Mouse (Mus musculus) ovary, adult 18-20 months (tissue): ENCODE results near the gene Cdhr4.

Experiments used
- DNase-seq: peaks from one replicate; pipeline ENCODE4 v3.0.0; 2022; ENCODE audit warnings: low spot score, mixed read lengths

Cdhr4 gene

DNA sequence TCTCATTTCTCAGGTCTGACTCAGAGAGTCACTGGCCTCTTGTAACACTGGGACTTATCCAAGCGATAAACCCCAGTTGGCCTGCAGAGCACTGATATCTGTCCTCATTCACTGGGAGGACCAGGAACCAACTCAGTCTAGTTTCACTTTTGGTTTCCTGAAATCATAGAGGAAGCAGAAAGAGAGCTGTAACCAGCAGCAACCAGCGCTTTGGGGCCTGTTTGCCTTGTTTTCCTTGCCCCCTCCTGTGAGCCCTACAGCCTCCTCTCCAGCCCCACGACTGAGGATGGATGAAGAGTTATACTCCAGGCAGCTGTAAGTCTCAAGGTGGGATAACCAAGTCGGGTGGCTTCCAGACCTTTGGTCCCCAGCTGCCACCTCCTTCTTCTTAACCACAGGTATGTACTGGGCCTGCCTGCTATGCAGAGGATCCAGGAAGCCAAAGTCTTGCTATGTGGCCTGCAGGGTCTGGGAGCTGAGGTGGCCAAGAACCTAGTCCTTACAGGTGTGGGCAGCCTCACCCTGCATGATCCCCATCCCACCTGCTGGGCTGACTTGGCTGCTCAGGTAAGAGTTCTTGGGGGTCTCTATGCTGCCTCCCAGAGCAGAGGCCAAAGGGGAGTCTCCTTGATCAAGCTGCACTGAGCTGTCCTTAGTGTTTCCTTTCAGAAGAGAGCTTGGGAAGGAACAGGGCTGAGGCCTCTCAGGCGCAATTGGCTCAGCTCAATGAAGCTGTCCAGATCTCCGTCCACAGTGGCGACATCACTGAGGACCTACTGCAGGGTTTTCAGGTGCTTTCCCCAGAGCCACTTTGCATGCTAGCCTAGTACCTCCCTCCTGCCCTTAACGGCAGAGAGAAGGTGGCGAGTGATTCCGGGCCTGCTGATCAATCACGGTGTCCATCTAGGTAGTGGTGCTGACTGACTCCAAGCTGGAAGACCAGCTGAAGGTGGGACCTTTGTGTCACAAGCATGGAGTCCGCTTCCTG is 16.6 kb upstream of the Cdhr4 start, which contains the start of gene Uba7:
Uba7 (plus strand) TSS at position 107 of the 988 bp plus-strand sequence.
- peak; percentile 24 for DNase-seq

DNA sequence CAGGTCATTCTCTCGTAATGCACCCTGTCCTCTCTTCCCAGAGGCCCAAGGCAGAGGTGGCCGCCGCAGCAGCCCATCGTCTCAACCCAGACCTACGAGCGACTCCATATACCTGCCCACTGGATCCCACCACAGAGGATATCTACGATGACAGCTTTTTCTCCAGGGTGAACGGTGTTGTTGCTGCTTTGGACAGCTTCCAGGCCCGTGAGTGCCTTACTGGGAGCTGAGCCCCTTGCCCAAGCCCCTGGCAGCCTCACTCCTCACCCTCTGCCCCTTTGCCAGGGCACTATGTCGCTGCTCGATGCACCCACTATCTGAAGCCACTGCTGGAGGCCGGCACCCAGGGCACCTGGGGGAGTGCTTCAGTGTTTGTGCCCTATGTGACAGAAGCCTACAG is 13.5 kb upstream of the Cdhr4 start:
- DNase-seq = no peak

DNA sequence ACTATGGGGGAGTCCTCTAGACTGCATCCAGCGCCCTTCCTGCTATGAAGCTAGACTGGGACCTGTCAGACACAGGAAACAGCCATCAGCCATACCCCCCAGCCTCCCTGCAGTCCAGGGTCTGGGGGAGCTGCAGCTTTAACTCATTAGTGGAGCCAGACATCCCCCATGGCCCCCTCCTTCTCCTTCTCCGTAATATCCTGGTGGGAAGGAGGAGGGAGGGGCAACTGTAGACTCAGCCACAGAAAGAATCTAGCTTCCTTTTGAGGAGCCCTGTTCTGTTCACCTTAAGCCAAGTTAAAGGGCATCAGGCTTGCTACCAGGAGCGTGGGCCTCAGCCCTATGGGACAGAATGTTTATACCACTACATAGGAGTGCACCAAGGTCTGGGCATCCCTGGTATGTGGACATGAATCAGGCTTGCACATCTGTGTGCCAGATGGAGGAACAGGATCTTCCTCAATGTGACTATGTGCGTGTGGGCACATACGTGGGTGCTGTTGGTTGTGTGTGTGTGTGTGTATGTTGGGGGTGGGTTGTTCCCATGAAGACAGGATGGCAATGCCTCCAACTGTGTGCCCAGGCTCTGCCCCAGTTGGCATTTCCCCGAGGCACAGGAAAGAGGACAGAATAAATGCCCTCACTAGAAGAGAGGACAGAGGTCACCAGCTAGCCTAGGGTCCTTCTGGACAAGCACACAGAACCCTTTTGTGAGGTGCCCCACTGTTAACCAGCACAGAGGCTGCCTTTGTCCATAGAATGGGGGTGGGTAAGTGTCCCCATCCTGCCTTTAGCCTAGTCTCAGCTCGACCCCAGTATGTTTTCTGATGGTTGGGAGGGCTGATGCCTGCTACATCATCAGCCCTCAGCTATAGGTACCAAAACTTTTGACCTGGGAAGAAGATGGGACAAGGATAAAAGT is 10.4 kb upstream of the Cdhr4 start:
- DNase-seq = no peak

DNA sequence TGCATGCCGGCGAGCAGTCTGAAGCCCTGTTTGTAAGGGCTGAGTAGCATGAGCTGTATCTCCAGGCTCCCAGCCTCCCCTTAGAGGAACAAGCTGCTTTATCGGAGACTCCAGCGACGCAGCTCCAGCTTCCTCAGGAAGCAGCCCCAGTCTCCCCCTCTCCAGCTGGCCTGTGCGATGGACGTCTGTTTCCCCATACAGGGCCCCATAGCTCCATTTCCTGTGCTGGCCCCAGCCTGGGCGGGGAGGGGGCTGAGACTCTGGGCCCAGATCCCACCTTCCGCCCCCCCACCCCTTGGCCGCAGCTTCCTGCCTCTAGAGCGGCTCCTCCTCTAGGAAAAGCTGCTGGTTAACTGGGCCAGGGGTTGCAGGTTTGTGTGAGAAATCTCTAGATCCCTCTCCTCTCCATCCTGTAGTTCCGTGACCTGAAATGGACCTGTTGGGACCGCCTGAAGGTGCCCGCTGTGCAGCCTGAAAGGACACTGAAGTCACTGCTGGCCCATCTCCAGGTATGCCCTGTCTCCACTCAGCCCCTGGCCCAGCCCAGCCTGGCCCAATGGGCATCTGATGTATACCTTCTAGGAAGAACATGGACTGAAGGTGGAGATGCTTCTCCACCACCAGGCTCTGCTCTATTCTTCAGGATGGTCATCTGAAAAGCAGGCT is 9.5 kb upstream of the Cdhr4 start, which contains the start of gene Gm20661:
Gm20661 (plus strand) TSS at position 378 of the 666 bp plus-strand sequence.
- no peak for DNase-seq

DNA sequence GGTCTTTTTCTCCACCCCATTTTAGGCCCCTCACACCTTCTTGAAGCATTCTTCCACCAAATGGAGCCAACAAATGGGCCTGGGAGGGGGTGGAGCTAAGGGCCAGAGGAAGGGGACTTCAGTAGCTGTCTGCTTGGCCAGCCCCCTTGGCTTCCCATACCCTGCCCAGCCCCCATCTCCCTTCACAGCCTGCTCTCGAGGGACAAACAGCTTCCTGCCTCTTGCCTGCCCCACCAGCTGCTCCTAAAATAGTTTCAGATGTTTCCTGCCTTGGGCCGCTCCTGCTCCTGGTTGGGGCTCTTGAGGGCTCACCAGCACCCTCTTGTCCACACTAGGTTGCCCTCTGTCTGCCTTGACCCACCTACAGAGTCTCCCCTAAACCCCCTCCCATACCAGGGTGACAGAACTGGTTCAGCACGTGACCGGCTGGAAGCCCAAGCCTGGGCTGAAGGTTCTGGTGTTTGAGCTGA is 8.8 kb upstream of the Cdhr4 start:
- DNase-seq = peak; percentile 40

DNA sequence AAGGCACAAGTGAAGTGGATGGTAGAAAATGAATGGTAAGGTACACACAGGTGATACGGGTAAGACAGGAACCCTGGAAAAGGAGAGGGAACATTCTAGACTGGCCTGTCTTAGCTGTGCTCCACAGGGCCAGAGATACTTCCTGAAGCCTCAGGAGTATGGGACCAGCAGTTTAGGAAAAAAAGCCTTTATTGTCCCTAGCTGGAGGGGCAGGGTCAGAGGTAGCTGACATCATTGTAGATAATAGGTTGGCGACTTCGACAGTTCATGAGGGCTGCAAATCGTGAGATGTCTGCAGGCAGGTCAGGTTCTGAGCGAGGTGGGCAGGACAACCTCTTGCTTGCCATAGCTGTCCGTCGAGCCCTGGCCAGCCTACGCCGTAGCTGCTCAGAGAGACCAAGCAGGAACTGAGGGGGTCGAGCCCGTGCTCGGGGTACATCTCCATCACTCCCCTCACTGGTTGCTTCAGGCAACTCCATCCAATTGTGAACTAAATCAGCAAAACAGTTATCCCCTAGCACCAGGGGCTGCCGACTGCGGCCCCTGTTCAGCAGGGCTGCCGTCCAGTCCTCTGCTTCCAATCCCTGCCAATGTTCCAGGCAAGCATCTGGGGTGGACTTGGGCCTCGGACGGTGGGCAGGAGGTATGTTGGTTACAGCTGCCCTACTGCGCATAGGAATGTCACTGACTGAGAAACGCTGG is 8.1 kb upstream of the Cdhr4 start:
- DNase-seq = no peak

DNA sequence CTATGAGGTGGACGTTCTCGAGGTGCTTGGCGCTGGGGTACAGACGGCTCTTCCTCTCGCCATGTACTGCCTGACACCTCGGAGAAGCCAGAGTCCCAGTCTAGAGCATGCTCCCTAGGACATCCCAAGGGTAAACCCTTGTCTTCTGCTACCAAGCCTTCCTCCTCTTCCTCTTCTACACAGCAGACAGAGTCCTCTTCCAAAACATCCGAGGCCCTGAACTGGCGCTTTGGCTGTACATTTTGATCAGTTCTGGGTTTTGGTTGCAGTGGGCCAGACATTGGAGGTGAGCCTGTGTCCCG is 7.6 kb upstream of the Cdhr4 start:
- DNase-seq = no peak

DNA sequence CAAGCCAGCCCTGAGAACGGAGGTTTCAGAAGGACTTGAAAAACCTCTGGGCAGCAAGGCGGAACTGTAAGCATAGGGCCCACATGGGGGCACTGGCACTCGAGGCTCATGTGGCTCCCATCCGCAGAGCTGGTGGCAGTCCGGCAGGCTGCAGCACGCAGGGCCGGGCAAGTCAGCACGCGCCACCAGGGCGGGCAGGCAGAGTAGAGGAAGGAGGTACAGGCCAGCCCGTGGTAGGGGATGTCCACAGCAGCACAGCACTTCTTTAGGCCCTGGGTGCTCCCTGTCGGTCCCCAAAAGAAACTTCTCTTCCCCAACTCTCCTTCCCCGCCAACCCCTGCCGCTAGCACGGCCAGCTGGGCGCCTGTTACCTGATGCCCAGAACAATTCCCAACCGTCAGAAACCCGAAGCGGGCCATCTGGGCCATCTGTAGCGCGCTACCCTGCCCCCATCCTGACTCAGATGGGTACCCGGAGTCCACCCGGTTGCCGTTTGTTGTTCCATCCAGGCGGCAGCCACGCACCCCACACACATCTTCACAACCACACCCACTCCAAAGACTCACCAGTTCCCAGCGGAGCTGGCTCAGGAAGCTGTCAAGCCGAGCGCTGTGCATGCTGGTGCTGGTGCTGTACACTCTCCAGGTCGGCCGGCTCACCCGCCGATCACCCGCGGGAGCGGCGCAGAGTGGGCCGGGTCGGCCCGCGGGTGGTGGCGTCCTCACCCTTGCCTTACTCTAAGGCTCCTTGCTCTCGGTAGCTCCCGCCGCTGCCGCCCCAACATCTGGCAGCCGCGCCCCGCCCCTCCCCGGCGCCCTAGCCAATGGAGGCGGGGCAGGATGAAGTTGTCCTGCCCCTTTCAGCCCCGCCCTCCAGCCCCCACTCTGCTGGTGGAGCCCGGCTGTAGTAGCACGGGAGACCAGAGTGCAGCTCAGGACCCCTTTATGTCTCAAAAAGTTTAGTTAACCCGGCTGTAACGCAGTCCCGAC is 6.9 kb upstream of the Cdhr4 start, which contains the start of gene Inka1:
Inka1 (minus strand) TSS at position 749 of the 989 bp plus-strand sequence.
- DNase-seq = peak; percentile 80

DNA sequence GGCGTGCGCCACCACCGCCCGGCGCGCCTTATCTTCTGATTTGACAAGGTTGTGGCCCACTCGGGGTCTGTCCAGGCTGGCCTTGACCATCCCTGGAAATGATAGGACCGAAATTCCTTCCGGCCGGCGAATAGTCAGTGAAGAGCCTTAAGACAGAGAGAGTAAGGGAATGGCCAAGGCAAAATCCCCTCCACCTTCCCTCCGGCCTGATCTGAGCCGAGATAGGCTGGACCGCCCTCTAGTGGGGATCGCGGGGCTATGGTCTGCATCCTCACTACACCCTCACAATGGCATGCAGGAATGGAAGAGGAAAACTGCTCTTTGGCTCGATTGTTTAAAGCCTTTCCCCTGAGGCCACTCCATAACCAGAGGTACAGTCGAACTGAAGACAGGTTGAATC is 5.9 kb upstream of the Cdhr4 start:
- DNase-seq = peak; percentile 74

DNA sequence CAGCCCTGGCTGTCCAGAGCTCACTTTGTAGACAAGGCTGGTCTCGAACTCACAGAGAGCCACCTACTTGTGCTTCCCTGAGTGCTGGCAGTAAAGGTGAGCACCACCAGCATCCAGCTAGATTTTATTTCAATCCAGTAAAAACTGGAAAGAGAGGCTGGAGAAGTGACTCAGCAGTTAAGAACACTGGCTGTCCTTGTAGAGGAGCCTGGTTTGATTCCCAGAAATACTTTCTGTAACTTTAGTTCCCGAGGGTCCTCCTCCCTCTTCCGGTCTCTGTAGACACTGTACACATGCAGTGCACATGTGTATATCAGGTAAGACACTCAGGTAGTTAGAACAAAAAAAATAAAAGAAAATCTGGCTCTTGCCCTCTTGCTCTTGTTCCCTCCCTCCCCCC is 4.3 kb upstream of the Cdhr4 start:
- no peak for DNase-seq

DNA sequence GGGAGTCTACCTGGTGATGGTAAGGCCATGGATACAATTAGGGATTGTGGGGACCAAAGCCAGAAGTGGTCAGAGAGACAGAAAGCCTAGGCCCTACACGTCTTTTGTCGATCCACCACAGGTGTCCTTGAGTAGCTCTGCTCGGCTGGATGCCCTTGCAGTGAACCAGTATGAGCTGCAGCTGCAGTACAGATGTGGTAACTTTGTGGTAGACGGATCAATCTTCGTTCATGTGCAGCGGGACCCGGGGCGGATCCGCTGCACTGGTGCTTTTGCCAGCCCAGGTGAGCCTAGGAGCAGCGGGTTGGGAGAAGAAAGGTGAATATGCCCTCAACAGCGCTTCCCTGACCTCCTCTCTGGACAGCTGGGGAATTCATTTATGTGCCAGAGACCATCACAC is 716 bp downstream of the Cdhr4 start:
- no peak for DNase-seq

DNA sequence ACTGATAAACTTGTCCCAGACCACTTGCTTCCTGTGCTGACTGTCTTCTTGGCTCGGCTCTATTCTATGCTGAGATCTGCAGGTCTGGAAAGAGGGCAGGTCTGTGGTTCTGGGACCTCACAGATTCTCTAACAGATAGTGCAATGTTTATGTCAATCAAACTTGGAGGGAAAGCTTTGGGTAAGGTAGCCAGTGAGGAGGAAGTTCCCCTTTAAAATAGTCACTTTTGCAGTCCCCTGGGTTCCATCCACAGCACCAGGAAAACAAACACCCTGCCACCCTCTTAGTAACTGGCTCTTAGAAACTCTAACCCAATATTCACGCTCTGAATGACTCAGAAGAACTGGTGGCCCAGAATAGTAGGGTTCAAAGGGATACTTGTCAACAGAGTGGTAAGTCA is 2.2 kb downstream of the Cdhr4 start:
- DNase-seq = no peak

DNA sequence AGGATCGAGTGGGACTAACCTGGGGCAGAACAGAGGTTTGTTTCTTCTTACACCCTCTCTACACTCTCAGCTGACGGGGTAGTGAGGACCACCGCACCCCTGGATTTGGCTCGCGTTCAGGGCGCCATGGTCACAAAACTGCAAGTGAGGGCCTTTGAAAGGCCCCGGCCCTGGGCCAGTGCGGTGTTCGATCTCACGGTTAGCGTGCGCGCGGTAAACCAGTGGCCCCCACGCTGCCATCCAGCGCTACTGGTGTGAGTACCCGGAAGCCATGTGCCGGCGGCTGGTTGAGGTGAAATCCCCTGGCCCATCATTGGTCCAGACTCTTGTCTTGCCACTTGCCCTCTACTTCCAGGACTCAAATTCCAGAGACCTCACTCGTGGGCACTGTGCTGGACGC is 3.2 kb downstream of the Cdhr4 start:
- DNase-seq = no peak

DNA sequence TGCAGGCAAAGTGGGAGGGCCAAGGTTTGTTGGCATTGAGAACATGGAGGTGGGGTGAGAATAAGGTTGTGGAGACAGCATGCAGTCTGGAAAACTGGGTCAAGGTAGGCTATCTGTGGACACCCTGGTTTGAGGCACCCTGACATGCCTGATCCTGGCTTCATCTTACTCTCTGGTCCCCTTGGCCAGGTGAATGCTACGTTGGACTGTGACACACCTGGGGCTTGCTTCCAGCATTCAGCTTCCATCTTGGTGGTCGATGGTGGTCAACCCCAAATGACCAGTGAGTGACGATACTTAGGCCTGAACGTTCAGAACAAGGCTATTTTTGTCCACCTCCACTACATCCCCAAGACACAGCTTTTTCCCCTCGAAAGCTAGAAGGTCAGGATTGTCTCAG is 3.8 kb downstream of the Cdhr4 start, which contains the start of gene Gm20662:
Gm20662 (plus strand) TSS at position 301 of the 400 bp plus-strand sequence.
- DNase-seq = no peak

DNA sequence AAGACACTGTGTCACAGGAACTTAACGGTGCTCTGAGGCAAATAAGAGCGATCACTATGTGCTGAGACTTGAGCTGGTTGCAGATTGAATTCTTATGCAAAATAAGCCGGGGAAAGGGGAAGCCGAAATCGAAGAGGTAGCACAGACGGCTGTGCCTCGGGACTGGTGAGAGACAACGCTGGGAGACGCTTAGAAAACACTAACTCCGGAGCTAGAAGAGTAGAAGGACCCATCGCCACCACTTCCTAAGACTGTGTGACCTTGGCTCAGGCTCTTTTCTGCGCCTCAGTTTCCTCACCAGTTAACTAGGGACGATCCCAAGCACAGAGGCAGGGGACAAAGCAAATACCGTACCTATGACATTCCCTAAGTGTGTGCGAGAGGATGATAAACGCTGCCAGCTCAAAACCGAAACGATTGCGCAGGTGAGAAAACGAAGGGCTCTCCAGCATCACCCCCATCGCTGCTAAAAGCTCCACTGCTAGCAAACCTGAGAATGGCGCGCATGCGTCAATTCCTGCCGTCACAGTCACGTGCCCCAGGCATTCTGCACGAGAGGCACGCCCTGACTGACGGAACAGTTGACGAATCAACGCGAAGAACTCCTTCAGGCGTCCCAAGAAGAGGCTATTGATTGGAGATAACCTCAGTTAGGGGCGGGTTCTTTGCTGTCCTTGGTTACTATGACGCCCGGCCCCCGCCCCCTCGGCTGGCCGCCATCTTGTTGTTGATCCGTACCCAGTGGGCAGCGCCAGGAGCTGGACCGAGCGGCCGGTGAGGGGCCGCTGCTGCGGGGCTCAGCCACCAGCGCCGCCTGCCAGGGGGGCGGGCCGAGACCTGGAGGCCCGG is 9.8 kb downstream of the Cdhr4 start, which contains the start of gene Ip6k1:
Ip6k1 (plus strand) TSS at position 580 of the 849 bp plus-strand sequence.
- peak; percentile 100 for DNase-seq

DNA sequence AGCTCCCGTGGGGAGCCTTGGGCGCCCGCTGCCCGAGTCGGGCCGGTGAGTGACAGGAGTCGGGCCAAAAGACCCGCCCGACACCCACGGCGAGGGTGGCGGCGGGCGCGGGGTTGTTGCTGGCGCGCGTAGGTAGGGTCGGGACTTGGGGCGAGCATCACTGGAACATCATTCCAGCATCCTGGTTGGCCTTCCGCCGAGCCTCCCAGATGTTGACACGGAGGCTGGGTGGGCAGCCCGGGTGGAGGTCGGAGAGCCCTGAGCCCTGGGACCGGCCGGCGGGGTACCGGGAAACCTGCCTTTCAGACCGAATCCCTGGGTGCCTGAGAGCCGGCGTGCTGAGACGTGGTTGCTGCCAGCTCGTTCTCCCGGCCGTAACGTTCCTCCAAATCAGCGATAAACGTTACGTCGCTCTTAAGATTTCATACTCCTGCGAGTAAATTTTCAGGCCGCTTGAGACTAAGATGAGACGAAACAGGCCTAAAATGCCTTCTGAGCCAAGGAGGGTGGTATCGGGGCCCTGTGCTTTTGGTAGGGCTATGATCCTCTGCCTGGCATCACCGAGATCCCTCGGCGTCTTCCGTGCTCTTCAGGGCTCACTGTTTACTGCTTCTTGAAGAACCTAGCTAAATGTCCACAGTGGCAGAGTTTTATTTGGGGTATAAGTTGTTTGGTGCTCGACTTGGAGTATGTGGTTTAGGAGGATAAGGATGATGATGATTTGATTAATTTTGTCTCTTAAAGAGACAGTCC is 10.7 kb downstream of the Cdhr4 start:
- DNase-seq = no peak

DNA sequence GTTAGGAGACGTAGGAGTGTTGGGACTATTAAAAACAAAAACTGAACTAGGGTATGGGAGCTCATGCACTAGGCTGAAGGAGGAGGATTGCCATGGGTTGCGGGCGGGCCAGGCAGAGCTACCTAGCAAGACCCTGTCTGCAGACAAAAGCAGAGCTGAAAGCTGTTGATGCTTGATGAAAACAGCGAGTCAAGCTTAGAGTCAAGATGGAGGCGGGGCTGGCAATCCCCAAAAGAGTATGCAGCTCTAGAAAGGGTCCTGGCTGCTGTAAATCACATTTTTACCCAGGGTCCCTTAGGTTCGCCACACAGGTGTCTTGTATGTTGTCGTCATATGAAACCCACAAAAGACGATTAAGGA is 11.2 kb downstream of the Cdhr4 start:
- DNase-seq = no peak

DNA sequence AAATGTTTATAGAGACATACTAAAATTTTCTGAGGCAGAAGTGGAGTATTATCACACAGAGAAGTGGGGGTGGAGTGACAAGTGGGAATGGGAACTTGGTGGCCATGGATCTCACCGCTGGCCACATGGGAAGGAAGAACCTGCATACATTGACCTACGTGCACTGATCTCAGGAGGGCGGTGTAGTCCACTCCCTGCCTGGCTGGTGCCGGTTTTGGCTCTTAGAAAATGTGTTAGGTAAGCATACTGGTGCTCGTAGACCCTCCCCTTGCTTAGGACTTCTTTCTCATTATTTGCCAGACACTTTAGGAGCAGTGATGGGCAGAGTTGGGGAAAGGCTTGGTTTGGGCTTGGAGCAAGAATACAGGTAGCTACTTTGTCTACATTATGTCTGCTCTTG is 15.7 kb downstream of the Cdhr4 start:
- DNase-seq = no peak
